Comparison of ENCODE assay signal across 8 mouse cellular contexts in genomic region chr11:119090076-119090960, GRCm38 (mm10). TPM values are rescaled to one million over a fixed set of nuclear protein-coding genes. Genes with fewer than 3 reads are reported as not detected.
DNase-seq lines count a peak whose midpoint lies in the region; ATAC-seq and TF ChIP-seq lines count a peak whose summit lies in the region.

No protein-coding gene starts in this region.

- DNase-seq in cerebellum, adult 11-12 months = peak; percentile 25
- no peak for DNase-seq in cerebellum, adult 9-10 months
- DNase-seq in ES-E14 (ENCODE audit: low read depth, low spot score) = no peak
- DNase-seq in embryonic facial prominence, embryonic 10.5 days (ENCODE audit: low spot score) = peak; percentile 67
- no peak for DNase-seq in hindbrain, embryonic 11.5 days (ENCODE audit: low spot score)
- DNase-seq in limb, embryonic 14.5 days (ENCODE audit: low spot score) = no peak
- no peak for DNase-seq in layer of hippocampus, adult 9-11 months

- no peak for TF ChIP-seq POLR2A in limb, embryonic 14.5 days (IDR thresholded peaks at IDR 0.05; ENCODE audit: borderline replicate concordance, extremely low read depth, insufficient read depth, insufficient read length)

- peak overlapping the region; percentile 31; the same call in 1 of the 2 replicates for H3K9ac ChIP-seq in ES-E14 (ENCODE audit: insufficient read depth, low read depth, low read length, poor library complexity, severe bottlenecking)
- H3K9ac ChIP-seq in hindbrain, embryonic 11.5 days (ENCODE audit: low read depth, low read length) = peak overlapping the region; percentile 21
- peak overlapping the region; percentile 42 for H3K9ac ChIP-seq in limb, embryonic 14.5 days (ENCODE audit: low read depth, low read length, severe bottlenecking)
- H3K9ac ChIP-seq in neural tube, embryonic 14.5 days (replicated peaks; ENCODE audit: low read depth, low read length) = peak overlapping the region; percentile 70

- H3K27me3 ChIP-seq in embryonic facial prominence, embryonic 10.5 days (replicated peaks; ENCODE audit: low read depth, poor library complexity, severe bottlenecking) = peaks cover 92% of the 10 kb centered on the region
- H3K27me3 ChIP-seq in hindbrain, embryonic 11.5 days (ENCODE audit: control insufficient read depth, insufficient read depth, low read length) = peaks cover 50% of the 10 kb centered on the region
- H3K27me3 ChIP-seq in limb, embryonic 14.5 days (ENCODE audit: control insufficient read depth, insufficient read depth, low read length) = peaks cover 39% of the 10 kb centered on the region
- H3K27me3 ChIP-seq in neural tube, embryonic 14.5 days (ENCODE audit: control insufficient read depth, insufficient read depth, low read length) = peaks cover 22% of the 10 kb centered on the region

- under 1% methylated on average over 75 of the region's 75 CpGs for WGBS in embryonic facial prominence, embryonic 10.5 days
- under 1% methylated on average over 73 of the region's 75 CpGs for WGBS in hindbrain, embryonic 11.5 days
- under 1% methylated on average over 73 of the region's 75 CpGs for WGBS in limb, embryonic 14.5 days
- WGBS in neural tube, embryonic 14.5 days = under 1% methylated on average over 71 of the region's 75 CpGs

- H3K4me2 ChIP-seq in hindbrain, embryonic 11.5 days (replicated peaks; ENCODE audit: low read depth, low read length) = peak overlapping the region; percentile 79
- peak overlapping the region; percentile 98 for H3K4me2 ChIP-seq in limb, embryonic 14.5 days (replicated peaks; ENCODE audit: low read depth, low read length, severe bottlenecking)
- peak overlapping the region; percentile 97 for H3K4me2 ChIP-seq in neural tube, embryonic 14.5 days (ENCODE audit: low read depth, low read length)

- H3K4me1 ChIP-seq in ES-E14 (ENCODE audit: control insufficient read depth in 2 of 2, insufficient read depth in 2 of 2, low read length in 2 of 2, poor library complexity in 1 of 2) = peaks cover 0 to 4% of the 10 kb centered on the region in 2 experiments; a peak in 1 of 4 replicates
- peaks cover 65% of the 10 kb centered on the region for H3K4me1 ChIP-seq in embryonic facial prominence, embryonic 10.5 days
- H3K4me1 ChIP-seq in hindbrain, embryonic 11.5 days (replicated peaks; ENCODE audit: control insufficient read depth, insufficient read depth, low read length) = peaks cover 11% of the 10 kb centered on the region
- peaks cover 34% of the 10 kb centered on the region for H3K4me1 ChIP-seq in limb, embryonic 14.5 days (ENCODE audit: control insufficient read depth, insufficient read depth, low read length)
- peaks cover 7% of the 10 kb centered on the region for H3K4me1 ChIP-seq in neural tube, embryonic 14.5 days (ENCODE audit: control insufficient read depth, insufficient read depth, low read length)

- in situ Hi-C loops in ES-E14 (cut with MboI; ENCODE audit: low sequenced_read_pairs in 2 of 2, unreplicated experiment in 2 of 2) = loop anchor here in 1 of 2 experiments (25.0 kb wide), 1 partner anchor 1147 kb away; the partner anchor contains the start of gene Bahcc1

- H3K4me3 ChIP-seq in ES-E14 (ENCODE audit: insufficient read depth in 1 of 2, low read depth in 1 of 2, low read length in 2 of 2, poor library complexity in 1 of 2, severe bottlenecking in 1 of 2) = peak overlapping the region; percentile 48 to 61
- H3K4me3 ChIP-seq in embryonic facial prominence, embryonic 10.5 days = peak overlapping the region; percentile 61
- peak overlapping the region; percentile 37 for H3K4me3 ChIP-seq in hindbrain, embryonic 11.5 days (ENCODE audit: low read depth, low read length)
- H3K4me3 ChIP-seq in limb, embryonic 14.5 days (replicated peaks; ENCODE audit: low read length) = peak overlapping the region; percentile 41
- peak overlapping the region; percentile 50 for H3K4me3 ChIP-seq in neural tube, embryonic 14.5 days (ENCODE audit: low read depth, low read length)

- ATAC-seq in hindbrain, embryonic 11.5 days (ENCODE audit: low FRiP score) = no peak
- peak; percentile 4; the same call in 1 of the 2 replicates for ATAC-seq in limb, embryonic 14.5 days (ENCODE audit: low FRiP score, low read depth)
- ATAC-seq in neural tube, embryonic 14.5 days (ENCODE audit: low read depth) = no peak

- no peaks in the 10 kb centered on the region for H3K36me3 ChIP-seq in ES-E14 (ENCODE audit: control insufficient read depth, insufficient read depth, low read length, poor library complexity, severe bottlenecking)
- H3K36me3 ChIP-seq in embryonic facial prominence, embryonic 10.5 days (replicated peaks) = no peaks in the 10 kb centered on the region
- no peaks in the 10 kb centered on the region for H3K36me3 ChIP-seq in hindbrain, embryonic 11.5 days (ENCODE audit: control insufficient read depth, insufficient read depth, low read length)
- H3K36me3 ChIP-seq in limb, embryonic 14.5 days (ENCODE audit: control insufficient read depth, insufficient read depth, low read length) = no peaks in the 10 kb centered on the region
- no peaks in the 10 kb centered on the region for H3K36me3 ChIP-seq in neural tube, embryonic 14.5 days (ENCODE audit: control insufficient read depth, insufficient read depth, low read length)

- H3K27ac ChIP-seq in ES-E14 (ENCODE audit: insufficient read depth, low read depth, low read length, poor library complexity, severe bottlenecking) = no peak overlapping the region
- H3K27ac ChIP-seq in embryonic facial prominence, embryonic 10.5 days (replicated peaks) = peak overlapping the region; percentile 81
- no peak overlapping the region for H3K27ac ChIP-seq in hindbrain, embryonic 11.5 days (ENCODE audit: low read depth, low read length)
- H3K27ac ChIP-seq in limb, embryonic 14.5 days (replicated peaks; ENCODE audit: low read depth, low read length) = no peak overlapping the region
- peak overlapping the region; percentile 57; the same call in 1 of the 2 replicates for H3K27ac ChIP-seq in neural tube, embryonic 14.5 days (ENCODE audit: low read depth, low read length)

- no peaks in the 10 kb centered on the region for H3K9me3 ChIP-seq in ES-E14 (ENCODE audit: control insufficient read depth, insufficient read depth, low read depth, low read length)
- H3K9me3 ChIP-seq in embryonic facial prominence, embryonic 10.5 days = no peaks in the 10 kb centered on the region
- H3K9me3 ChIP-seq in hindbrain, embryonic 11.5 days (ENCODE audit: control insufficient read depth, low read length) = no peaks in the 10 kb centered on the region
- no peaks in the 10 kb centered on the region for H3K9me3 ChIP-seq in limb, embryonic 14.5 days (ENCODE audit: control insufficient read depth, low read length)
- no peaks in the 10 kb centered on the region for H3K9me3 ChIP-seq in neural tube, embryonic 14.5 days (ENCODE audit: control insufficient read depth, low read length)

TF ChIP-seq in ES-E14, 5 proteins besides CTCF, POLR2A, EP300 and RAD21:
- no peak for TF ChIP-seq ZNF384 (IDR thresholded peaks at IDR 0.05; ENCODE audit: low read depth, low read length)
- TF ChIP-seq ZC3H11A (IDR thresholded peaks at IDR 0.05; ENCODE audit: borderline replicate concordance, low read depth, low read length) = no peak
- no peak for TF ChIP-seq HCFC1 (IDR thresholded peaks at IDR 0.05; ENCODE audit: borderline replicate concordance, insufficient read depth, low read length)
- no peak for TF ChIP-seq MAFK (IDR thresholded peaks at IDR 0.05; ENCODE audit: insufficient read depth, low read depth, low read length)
- no peak for TF ChIP-seq CHD2 (IDR thresholded peaks at IDR 0.05; ENCODE audit: low read depth, low read length)

RNA-seq across cellular contexts. Expression of gene Cbx4, which starts 4.3 kb away (rescaled TPM):
- 0.90 and 1.8 TPM in 2 replicates for total RNA-seq in ES-E14 (2012; rRNA removed)
- 4.7 and 5.2 TPM in 2 replicates for polyA plus RNA-seq in embryonic facial prominence, embryonic 10.5 days (2016; fragmentation: Nextera tagmentation; extraction: Ambion mirVana)
- 5.4 and 7.1 TPM in 2 replicates for polyA plus RNA-seq in hindbrain, embryonic 11.5 days (2014; fragmentation: Nextera tagmentation; extraction: Ambion mirVana)
- polyA plus RNA-seq in limb, embryonic 14.5 days (2012; rRNA removed) = 23.1 and 24.3 TPM in 2 replicates
- polyA plus RNA-seq in limb, embryonic 14.5 days (2014; fragmentation: Nextera tagmentation; extraction: Ambion mirVana) = 10.9 and 11.4 TPM in 2 replicates
- 14.5 and 15.1 TPM in 2 replicates for polyA plus RNA-seq in neural tube, embryonic 14.5 days (2014; fragmentation: Nextera tagmentation; extraction: Ambion mirVana)

RNA-seq across cellular contexts. Expression of gene Cbx8, which starts 49.5 kb away (rescaled TPM):
- total RNA-seq in ES-E14 (2012; rRNA removed) = 1.1 and 1.2 TPM in 2 replicates
- polyA plus RNA-seq in embryonic facial prominence, embryonic 10.5 days (2016; fragmentation: Nextera tagmentation; extraction: Ambion mirVana) = 11.6 and 12.4 TPM in 2 replicates
- polyA plus RNA-seq in hindbrain, embryonic 11.5 days (2014; fragmentation: Nextera tagmentation; extraction: Ambion mirVana) = 9.1 and 9.3 TPM in 2 replicates
- 6.9 and 7.2 TPM in 2 replicates for polyA plus RNA-seq in limb, embryonic 14.5 days (2012; rRNA removed)
- 10.1 and 12.6 TPM in 2 replicates for polyA plus RNA-seq in limb, embryonic 14.5 days (2014; fragmentation: Nextera tagmentation; extraction: Ambion mirVana)
- polyA plus RNA-seq in neural tube, embryonic 14.5 days (2014; fragmentation: Nextera tagmentation; extraction: Ambion mirVana) = 7.7 and 10.1 TPM in 2 replicates

Comparison
In these comparisons a context has a peak if more than half of its experiments do, and no peak if none do; other contexts are left out.
1. DNase-seq: peak in cerebellum, adult 11-12 months (single experiment) and embryonic facial prominence, embryonic 10.5 days (single experiment); none in cerebellum, adult 9-10 months (single experiment), ES-E14 (single experiment), hindbrain, embryonic 11.5 days (single experiment), limb, embryonic 14.5 days (single experiment) and layer of hippocampus, adult 9-11 months (single experiment).
2. H3K27ac ChIP-seq: peak in embryonic facial prominence, embryonic 10.5 days (single experiment) and neural tube, embryonic 14.5 days (single experiment); none in ES-E14 (single experiment), hindbrain, embryonic 11.5 days (single experiment) and limb, embryonic 14.5 days (single experiment).
3. Peak in every context shown above with its lines, with median percentiles within 50 percentile points of each other: H3K4me3 ChIP-seq, H3K9ac ChIP-seq and H3K4me2 ChIP-seq.